Mouse (Mus musculus) embryonic fibroblast, embryonic 13.5 days (primary cell): ENCODE results near the gene Iqsec1.

Experiments used
- CTCF ChIP-seq: IDR thresholded peaks from 2 replicates; pipeline ENCODE4 v1.5.1; 2011; ENCODE audit warnings: mild to moderate bottlenecking, control low read depth, low read length, moderate library complexity, borderline replicate concordance; ENCODE audit not compliant: insufficient read depth
- POLR2A ChIP-seq: IDR thresholded peaks from 2 replicates; pipeline ENCODE4 v1.6.1; 2011; ENCODE audit warnings: low read depth, mild to moderate bottlenecking, control low read depth, low read length, moderate library complexity

GRCm38 (mm10) chr6:90741717-90742116 is 246.8 kb downstream of the Iqsec1 start:
- TF ChIP-seq CTCF, result no peak
- TF ChIP-seq POLR2A, result no peak
